Mouse (Mus musculus): Measurements from ENCODE around the gene Gm13212.
"Not testable (repeated sequence)": the region's sequence is repeated elsewhere in the genome, so short reads cannot be mapped to it uniquely, and the experiment has no call there.

Gene Gm13212

GRCm38 (mm10) chr4:145585078-145585477 lies at the start of gene Gm13212:
Gm13212 (plus strand) TSS chr4:145585166.
- peak in 1 of 2 experiments; percentile 24 for DNase-seq

- not testable (repeated sequence) for DNase-seq
Measured at GRCm38 (mm10) chr4:145543861-145544260, 41.1 kb upstream of the Gm13212 start.

- not testable (repeated sequence) for DNase-seq
Measured at GRCm38 (mm10) chr4:145545106-145545505, 39.9 kb upstream of the Gm13212 start.

DNA sequence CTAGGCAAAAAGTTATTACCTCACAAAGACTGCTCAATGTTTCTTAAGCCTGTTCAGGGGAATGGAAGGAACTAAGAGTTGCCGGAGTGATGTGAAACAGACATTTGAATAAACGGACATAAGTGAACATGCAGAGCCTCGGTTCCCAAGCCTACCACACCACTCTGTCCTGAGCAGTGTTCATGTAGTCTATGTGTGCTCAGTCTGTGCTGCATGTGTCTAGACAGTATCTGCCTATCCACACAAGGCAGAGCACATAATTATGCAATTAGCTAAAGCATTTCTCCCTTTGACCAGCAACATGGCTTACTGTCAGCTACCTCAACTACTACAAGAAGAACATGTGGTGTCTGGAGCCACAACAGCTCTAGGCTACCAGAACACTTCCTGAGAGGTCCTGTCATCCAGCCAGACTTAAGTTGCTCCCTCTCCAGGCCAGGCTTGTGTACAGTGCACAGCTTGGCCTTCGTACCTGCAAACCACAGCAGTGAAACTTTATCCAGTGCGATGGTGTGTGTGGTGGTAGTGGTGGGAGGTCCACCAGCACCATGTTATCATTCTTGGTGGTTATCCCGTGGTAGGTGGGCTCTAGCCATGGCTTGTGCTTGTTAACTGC lies 39.1 kb upstream of the Gm13212 start:
- DNase-seq = not testable (repeated sequence)

- DNase-seq = not testable (repeated sequence)
Measured at GRCm38 (mm10) chr4:145546477-145546876, 38.5 kb upstream of the Gm13212 start.

DNA sequence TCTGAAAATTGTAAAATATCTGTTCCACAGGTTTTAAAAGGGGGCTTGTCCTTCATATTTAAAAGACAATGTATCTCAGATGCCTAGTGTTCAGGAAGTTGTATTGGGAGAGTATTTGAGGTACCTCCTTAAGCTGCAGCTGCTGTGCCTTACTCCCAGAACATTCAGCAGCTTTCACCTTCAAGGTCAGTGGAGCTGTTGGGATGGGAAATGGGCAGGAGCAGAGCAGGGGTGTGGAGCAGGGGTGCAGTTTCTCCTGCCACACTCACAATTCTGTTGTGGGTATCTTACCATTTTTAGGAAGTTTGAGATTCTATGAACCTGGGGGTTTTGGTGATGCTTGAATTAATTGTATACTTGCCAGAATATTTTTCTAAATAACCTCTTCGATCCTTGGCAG lies 28.3 kb upstream of the Gm13212 start:
- no peak for DNase-seq

DNA sequence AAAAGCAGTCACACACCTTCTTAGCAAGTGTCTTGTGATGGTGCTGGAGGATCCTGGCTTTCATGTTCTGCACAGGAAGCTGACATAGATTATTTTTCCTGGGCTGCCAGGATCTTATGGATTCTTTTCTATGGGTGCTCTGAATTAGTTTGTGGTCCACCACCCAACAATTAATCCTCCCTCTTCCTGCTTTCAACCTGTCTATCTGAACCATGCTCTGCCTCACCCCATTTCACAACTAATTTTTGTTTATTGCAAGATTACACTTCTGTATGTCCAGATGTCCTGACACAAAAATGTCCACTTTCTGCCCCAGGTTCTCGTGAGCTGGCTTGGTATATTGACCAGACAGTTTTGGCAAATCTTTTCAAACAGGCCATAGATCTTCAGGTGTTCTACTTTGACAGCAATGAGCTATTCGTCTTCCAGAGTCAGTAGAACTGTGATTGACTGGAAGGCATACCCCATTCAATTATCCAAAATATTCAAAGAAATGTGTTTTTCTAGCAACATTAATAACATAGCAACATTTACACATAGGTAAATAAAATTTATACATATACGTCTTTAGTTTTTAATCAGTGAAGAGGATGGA lies 25.4 kb upstream of the Gm13212 start:
- DNase-seq = no peak

DNA sequence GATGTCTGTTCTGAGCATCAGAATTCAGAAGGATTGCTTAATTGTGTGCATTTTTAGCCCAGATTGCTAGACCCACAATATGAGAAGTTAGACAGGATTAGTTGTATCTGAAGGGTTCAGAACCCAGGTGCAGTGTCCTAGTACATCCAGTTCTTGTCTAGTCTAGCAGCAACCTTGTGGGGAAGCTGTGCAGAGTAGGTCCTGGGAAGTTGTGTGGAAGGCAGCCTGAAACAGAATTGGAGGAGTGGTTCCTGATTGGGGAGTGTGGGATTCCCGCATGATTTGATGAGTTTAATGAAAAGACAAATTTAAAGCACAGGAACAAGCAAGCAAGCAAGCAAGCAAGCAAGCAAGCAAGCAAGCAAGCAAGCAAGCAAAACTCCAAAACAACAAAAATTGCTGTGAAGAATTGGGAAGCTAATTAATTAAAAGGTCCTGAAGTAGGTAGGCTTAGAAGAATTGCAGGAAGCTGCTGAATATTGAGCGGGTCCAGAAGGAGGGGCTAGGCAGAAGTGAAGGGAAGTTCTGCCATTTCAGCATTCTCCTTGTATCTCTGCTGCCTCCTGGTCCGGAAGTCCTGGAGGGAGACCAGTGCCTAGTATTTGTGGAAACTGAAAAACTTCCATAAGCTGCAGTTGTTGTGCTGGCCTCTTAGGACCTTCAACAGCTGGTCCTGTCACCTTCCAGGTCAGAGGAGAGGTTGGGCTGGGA lies 20.7 kb upstream of the Gm13212 start:
- DNase-seq = no peak

GRCm38 (mm10) chr4:145570461-145570860 lies 14.5 kb upstream of the Gm13212 start:
- not testable (repeated sequence) for DNase-seq

DNA sequence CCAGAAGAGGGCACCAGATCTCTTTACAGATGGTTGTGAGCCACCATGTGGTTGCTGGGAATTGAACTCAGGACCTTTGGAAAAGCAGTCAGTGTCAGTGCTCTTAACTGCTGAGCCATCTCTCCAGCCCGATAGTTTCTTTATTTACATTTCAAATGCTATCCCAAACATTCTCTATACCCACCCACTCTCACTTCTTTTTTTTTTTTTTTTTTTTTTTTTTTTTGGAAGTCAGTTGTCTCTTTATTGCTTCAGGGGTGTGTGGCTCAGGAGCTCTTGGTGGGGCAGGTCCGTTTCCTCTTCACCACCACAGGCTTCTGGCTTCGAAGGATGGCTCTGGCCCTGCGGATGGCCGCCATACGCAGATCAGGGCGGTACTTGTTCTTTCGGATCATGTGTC lies 8.3 kb upstream of the Gm13212 start:
- not testable (repeated sequence) for DNase-seq

DNA sequence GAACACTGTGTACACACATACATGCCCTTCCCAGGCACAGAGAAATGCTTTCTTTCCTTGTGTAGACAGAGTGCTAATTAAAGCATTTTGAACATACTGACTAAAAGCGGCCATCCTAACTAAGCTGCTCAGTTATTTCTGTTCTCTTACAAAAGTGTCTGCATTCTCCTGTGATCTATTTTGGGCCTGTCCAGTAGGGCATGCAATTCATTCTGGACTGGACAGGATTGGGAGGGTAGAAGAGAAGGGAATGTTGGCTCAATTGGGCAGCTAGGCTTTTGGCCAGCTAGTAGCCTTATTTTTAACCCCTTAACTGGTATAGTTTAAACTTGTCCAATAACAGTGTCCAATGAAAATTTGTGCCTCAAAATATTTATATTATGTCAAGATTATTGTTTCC lies 4.6 kb upstream of the Gm13212 start:
- not testable (repeated sequence) for DNase-seq

DNA sequence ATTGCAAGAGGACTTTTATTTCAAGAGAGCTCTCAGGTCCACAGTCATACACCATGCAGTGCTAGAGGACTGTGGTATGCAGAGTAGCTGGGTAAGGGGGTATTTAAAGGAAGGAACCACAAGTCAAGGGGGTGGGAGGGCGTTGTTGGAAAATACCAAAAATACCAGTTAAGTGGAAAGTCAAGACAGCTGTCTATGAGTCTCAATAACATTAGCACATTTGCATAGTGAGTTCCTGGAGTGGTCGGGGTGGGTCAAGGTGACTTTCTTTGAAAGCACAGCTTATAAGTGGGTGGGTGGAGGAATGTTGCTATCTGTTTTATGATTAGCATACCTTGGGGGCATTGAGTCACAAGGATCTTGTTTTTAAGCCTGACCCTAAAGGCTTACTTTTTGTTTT lies 1.1 kb downstream of the Gm13212 start:
- DNase-seq = not testable (repeated sequence)

DNA sequence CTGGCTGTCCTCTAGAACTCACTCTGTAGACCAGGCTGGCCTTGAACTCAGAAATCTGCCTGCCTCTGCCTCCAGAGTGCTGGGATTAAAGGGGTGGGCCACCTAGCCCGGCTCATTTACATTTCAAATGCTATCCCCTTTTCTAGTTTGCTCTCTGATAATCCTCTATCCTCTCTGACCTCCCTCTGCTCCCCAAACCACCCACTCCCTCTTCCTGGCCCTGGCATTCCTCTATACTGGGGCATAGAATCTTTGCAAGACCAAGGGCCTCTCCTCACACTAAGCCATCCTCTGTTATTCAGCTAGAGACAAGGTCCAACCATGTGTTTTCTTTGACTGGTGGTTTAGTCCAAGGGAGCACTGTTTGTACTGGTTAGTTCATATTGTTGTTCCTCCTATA lies 9.2 kb downstream of the Gm13212 start:
- DNase-seq = not testable (repeated sequence)

- not testable (repeated sequence) for DNase-seq
Measured at GRCm38 (mm10) chr4:145594798-145595197, 9.8 kb downstream of the Gm13212 start.

DNA sequence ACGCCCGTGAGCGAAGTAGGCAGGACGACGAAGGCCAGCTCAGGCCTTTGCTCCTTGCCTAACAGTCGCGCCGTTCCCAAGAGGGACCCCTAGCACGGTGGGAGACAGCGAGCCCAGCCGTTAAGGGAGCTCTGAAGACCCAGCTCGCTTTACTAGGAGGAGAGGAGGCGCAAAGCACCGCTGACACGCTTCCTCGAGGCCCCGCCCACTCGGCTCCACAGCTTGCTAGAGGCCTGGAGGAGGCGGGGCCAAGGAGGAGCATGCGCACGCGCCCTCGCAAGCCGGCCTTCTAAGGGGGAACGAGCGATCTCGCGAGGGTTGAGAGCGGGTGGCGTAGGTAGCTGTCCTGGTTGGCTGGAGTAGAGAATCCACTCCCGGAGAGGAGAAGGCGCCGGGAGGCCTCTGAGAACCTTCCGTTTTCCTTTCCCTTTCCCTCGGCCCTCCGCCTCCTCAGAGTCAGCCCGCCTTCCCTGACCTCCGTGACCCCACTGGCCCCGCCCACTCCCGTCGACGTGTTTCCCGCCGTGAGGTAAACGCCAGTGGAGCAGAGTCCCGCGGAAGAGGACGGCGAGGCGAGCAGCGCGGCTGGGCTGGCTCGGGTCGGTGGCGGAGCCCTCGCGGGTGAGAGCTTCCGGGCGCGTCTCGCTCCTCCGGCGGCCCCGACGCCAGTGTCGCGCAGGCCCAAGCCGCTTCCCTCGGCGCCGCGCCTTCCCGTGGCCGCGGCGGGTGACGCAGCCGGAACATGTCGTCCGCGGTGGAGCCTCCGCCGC lies 55.6 kb downstream of the Gm13212 start:
- not testable (repeated sequence) for DNase-seq

DNA sequence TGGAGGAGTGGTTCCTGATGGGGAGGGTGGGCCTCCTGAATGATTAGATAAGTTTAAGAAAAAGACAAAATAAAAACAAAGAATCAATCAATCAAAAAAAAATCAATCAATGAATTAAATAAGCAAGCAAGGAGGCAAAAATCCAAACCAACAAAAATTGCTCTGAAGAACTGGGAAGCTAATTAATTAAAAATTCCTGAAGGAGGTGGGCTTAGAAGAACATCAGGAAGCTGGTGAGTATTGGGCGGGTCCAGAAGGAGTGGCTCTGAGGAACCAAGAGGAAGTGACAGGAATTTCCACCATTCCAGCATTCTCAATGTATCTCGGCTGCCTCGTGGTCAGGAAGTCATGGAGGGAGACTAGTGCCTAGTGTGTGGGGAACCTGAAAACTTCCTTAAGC lies 85.4 kb downstream of the Gm13212 start, which contains the start of gene Zfp980:
Gene Zfp980, plus strand, starts transcription at position 301 of the 400 bp plus-strand sequence.
- DNase-seq = not testable (repeated sequence)

DNA sequence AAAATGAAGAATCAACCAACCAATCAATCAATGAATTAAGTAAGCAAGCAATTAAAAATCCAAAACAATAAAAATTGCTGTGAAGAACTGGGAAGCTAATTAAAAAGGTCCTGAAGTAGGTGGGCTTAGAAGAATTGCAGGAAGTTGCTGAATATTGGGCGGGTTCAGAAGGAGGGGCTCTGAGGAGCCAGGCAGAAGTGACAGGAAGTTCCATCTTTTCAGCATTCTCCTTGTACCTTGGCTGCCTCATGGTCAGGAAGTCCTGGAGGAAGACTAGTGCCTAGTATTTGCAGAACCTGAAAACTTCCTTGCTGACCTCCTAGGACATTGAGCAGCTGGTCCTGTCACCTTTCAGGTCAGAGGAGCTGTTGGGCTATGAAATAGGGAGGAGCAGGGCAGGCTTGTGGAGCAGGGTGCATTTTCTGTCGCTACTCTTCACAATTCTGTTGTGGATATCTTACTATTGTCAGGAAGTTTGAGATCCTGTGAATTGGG lies 89.4 kb downstream of the Gm13212 start:
- not testable (repeated sequence) for DNase-seq

Data from thymus, adult 18-20 months (tissue).